Mouse (Mus musculus): ENCODE measurements around the gene Ranbp9. TPM values are rescaled to one million over a fixed set of nuclear protein-coding genes. Genes with fewer than 3 reads are reported as not detected.

The Ranbp9 gene
- 77.2 TPM for polyA plus RNA-seq (2014; fragmentation: Illumina TruSeq; extraction: RNeasy Lipid Tissue Mini Kit (QIAGEN cat#74804); ENCODE audit: low read depth, low replicate concordance)

DNA sequence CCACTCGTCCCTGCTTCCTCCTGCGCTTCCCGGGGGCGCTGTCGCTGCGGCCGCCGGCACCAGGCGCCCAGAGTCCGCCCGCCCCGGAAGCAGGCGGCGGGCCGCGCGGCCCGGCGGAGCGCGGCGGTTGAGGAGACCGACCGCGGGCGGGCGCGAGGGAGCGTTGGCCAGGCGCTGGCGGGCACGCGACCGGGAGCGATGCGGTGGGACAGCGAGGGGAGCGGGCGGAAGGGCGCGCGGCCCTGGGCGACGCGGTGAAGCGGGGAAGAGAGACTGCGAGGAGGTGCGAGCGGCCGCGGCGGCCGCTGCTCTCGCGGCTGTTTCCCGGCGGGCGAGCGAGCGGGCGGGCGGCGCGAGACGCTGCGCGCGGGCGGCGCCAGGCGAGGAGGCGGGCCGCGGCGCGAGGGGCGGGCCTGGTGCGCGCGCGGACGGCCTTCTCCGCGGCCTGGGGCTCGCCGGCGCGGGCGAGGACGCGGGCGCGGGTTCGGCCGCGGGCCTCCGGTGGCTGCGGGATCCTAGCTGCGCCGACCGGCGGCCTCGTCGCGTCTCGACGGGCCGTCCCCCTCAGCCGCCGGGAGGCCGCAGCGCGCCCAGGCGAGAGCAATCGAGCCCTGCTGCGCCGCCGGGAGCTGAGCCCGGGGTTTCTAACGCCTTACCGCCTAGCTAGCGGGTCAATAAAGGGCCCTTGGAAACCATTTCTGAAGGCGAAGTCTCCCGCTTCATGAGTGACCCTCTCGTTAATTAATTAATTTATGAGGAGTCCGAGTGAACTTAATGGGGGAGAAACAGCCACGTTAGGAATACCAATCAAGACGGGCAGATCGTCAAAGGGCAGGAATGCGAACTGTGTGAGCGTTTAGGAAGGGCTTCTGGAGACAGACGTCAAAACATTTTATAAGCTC lies at the start of gene Ranbp9:
Ranbp9 (minus strand) TSS at position 326 of the 902 bp plus-strand sequence.

GRCm38 (mm10) chr13:43398297-43399080 lies 82.6 kb downstream of the Ranbp9 start, which contains the start of gene Nol7:
TSS of gene Nol7 (plus strand) at chr13:43398390.

DNA sequence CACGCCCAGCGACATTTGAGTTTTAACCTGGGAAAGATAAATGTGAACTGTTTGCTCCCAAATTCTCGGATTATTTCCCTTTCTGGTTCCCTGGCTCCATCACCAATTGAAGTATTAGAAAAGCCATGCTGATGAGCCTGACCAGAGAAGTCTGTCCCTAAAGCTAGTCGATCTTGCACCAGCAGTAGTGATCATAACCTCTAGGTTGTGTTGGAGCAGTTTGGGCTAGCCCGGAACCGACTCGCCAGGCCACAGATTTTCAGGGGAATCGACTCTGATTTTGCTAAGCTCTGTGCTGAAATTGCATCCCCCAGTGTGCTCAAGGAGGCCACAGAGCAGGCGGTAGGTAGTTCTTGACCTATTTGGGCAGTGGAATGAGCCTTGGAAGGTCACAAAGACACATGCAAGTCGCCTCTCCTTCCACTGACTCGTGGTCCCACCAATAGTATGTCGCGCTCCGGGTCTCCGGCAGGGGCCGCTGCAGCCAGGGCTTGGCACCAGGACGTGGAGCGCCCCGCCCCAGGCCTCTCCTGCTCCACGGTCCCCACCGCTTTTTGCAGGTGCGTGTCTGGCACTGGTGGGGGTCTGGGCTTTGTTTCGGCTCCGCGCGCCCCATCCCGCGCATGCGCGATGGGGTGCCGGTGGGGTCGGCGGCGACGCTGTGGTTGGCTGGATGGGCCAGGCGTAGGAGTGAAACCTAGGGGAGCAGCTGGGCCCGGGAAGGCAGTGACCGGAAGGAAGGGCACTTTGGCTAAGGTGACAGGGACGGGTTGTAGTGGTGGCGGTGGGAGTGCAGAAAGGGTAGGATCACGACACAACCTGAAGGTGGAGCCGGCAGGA lies 115.9 kb downstream of the Ranbp9 start, which contains the start of gene Sirt5:
Sirt5 (plus strand) TSS at position 512 of the 840 bp plus-strand sequence.

Other genes starting within 250 kb of the Ranbp9 start
- gene Gfod1, start 177.1 kb downstream of the Ranbp9 start, polyA plus RNA-seq (2014; fragmentation: Illumina TruSeq; extraction: RNeasy Lipid Tissue Mini Kit (QIAGEN cat#74804); ENCODE audit: low read depth, low replicate concordance) = 1.5 TPM
- gene Sirt5, start 115.8 kb downstream of the Ranbp9 start, polyA plus RNA-seq (2014; fragmentation: Illumina TruSeq; extraction: RNeasy Lipid Tissue Mini Kit (QIAGEN cat#74804); ENCODE audit: low read depth, low replicate concordance) = 11.0 TPM
- gene Nol7, start 82.9 kb downstream of the Ranbp9 start, polyA plus RNA-seq (2014; fragmentation: Illumina TruSeq; extraction: RNeasy Lipid Tissue Mini Kit (QIAGEN cat#74804); ENCODE audit: low read depth, low replicate concordance) = 282 TPM
- 135 TPM for gene Mcur1, start 78.9 kb upstream of the Ranbp9 start, polyA plus RNA-seq (2014; fragmentation: Illumina TruSeq; extraction: RNeasy Lipid Tissue Mini Kit (QIAGEN cat#74804); ENCODE audit: low read depth, low replicate concordance)
- gene Rnf182, start 134.4 kb upstream of the Ranbp9 start, polyA plus RNA-seq (2014; fragmentation: Illumina TruSeq; extraction: RNeasy Lipid Tissue Mini Kit (QIAGEN cat#74804); ENCODE audit: low read depth, low replicate concordance) = 0.57 TPM

All from kidney, adult 10 weeks (tissue).